Mouse (Mus musculus): ENCODE measurements around the gene Eif3d.

DNA sequence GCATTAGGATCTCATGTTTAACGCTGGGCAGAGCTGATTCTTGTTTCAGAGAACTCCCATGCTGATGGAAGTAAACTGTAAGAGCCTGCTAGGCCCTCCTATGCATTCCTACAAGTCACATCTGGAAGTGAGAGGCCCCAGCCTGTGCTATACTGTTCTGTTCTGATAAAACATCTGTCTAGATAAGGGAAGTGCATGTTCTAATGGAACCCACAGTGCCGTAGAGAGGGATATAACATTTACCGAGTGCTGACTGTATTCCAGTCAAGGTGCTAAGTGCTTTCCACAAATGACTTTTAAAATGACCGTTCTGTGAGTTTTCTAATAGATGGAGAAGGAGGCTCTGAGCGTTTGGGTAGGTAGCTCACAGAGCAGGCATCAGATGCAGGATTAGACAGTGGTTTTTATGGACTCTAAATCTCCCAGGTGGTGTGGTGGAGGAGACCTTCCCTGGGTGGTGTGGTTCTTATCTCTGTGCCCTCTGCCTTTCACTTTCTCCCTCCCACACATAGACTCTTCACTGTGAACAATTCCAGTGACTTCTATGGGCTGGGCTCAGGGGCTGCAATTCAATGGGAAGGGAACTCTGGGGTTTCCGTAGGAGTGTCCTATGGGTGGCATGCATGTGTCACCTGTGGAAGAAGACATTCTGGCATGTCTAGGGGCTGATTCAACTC lies 3.7 kb upstream of the Eif3d start:
- no peak for TF ChIP-seq CTCF (IDR thresholded peaks at IDR 0.05; ENCODE audit: borderline replicate concordance, insufficient read depth, low read length)
- no peak for TF ChIP-seq POLR2A (IDR thresholded peaks at IDR 0.05; ENCODE audit: low read depth, low read length)

Data from embryonic fibroblast, embryonic 13.5 days (primary cell).